Comparison of ENCODE assay signal across 28 mouse cellular contexts in genomic region chr3:152508419-152508993, GRCm38 (mm10).
DNase-seq lines count a peak whose midpoint lies in the region; ATAC-seq lines count a peak whose summit lies in the region.
"Had no signal": no experiment of that assay in that cellular context is flagged by ENCODE, and none has a peak within 500 bp of the region (broad histone marks: within the 10 kb centered on the region; RNA-seq: fewer than 3 reads in every experiment).

No protein-coding gene starts in this region.

- no peaks in the 10 kb centered on the region for H3K36me3 ChIP-seq in forebrain, embryonic 15.5 days
- H3K36me3 ChIP-seq in forebrain, embryonic 16.5 days (ENCODE audit: control insufficient read depth, insufficient read depth): no peaks in the 10 kb centered on the region
- H3K36me3 ChIP-seq in megakaryocyte, embryonic 14.5 days (replicated peaks; ENCODE audit: low read length): peaks cover 2% of the 10 kb centered on the region
- no peaks in the 10 kb centered on the region for H3K36me3 ChIP-seq in hindbrain, embryonic 11.5 days (ENCODE audit: control insufficient read depth, insufficient read depth, low read length)
- no peaks in the 10 kb centered on the region for H3K36me3 ChIP-seq in midbrain, embryonic 14.5 days (ENCODE audit: control insufficient read depth, insufficient read depth, low read length)
- H3K36me3 ChIP-seq: embryonic facial prominence, embryonic 15.5 days; heart, embryonic 10.5 days; intestine, embryonic 15.5 days; limb, embryonic 12.5 days; liver, embryonic 13.5 days; neural tube, embryonic 12.5 days had no signal

- 0 out of 2 replicates have a peak, but pooled peaks have one; percentile 38 for ATAC-seq in forebrain, embryonic 15.5 days (replicated peaks)
- no peak for ATAC-seq in forebrain, embryonic 16.5 days
- ATAC-seq in megakaryocyte, adult 5-6 weeks (ENCODE audit: poor library complexity, severe bottlenecking): no peak
- ATAC-seq in hindbrain, embryonic 11.5 days (ENCODE audit: low FRiP score): peak; percentile 61
- ATAC-seq in midbrain, embryonic 14.5 days (ENCODE audit: low FRiP score, low TSS enrichment): no peak
- ATAC-seq: activated CD4-positive, CD25-positive, alpha-beta regulatory T cell, adult 4 months; CD4-positive, CD25-positive, alpha-beta regulatory T cell, adult 4 months; intestine, embryonic 15.5 days had no signal

- no peaks in the 10 kb centered on the region for H3K4me1 ChIP-seq in forebrain, embryonic 15.5 days
- H3K4me1 ChIP-seq in forebrain, embryonic 16.5 days (replicated peaks; ENCODE audit: control insufficient read depth, insufficient read depth, low read length): no peaks in the 10 kb centered on the region
- H3K4me1 ChIP-seq in megakaryocyte, embryonic 14.5 days: peaks cover 46% of the 10 kb centered on the region
- no peaks in the 10 kb centered on the region; the same call in 1 of the 2 replicates for H3K4me1 ChIP-seq in hindbrain, embryonic 11.5 days (replicated peaks; ENCODE audit: control insufficient read depth, insufficient read depth, low read length)
- H3K4me1 ChIP-seq in midbrain, embryonic 14.5 days (ENCODE audit: control insufficient read depth, insufficient read depth, low read length): 0 out of 2 replicates have a peak, but pooled peaks cover 4% of the 10 kb centered on the region
- H3K4me1 ChIP-seq: embryonic facial prominence, embryonic 15.5 days; intestine, embryonic 15.5 days; liver, embryonic 13.5 days had no signal

- H3K9ac ChIP-seq in forebrain, embryonic 15.5 days (replicated peaks): no peak overlapping the region
- H3K9ac ChIP-seq in forebrain, embryonic 16.5 days (replicated peaks; ENCODE audit: low read depth, low read length): no peak overlapping the region
- H3K9ac ChIP-seq in hindbrain, embryonic 11.5 days (ENCODE audit: low read depth, low read length): no peak overlapping the region
- no peak overlapping the region for H3K9ac ChIP-seq in midbrain, embryonic 14.5 days (replicated peaks; ENCODE audit: low read length)
- H3K9ac ChIP-seq: embryonic facial prominence, embryonic 15.5 days; intestine, embryonic 15.5 days; limb, embryonic 12.5 days; liver, embryonic 13.5 days; lung, embryonic 14.5 days; neural tube, embryonic 12.5 days had no signal

- H3K4me3 ChIP-seq in forebrain, embryonic 15.5 days: no peak overlapping the region
- no peak overlapping the region for H3K4me3 ChIP-seq in forebrain, embryonic 16.5 days (replicated peaks; ENCODE audit: low read length)
- peak overlapping the region; percentile 0 for H3K4me3 ChIP-seq in megakaryocyte, embryonic 14.5 days (replicated peaks)
- H3K4me3 ChIP-seq in hindbrain, embryonic 11.5 days (ENCODE audit: low read depth, low read length): no peak overlapping the region
- H3K4me3 ChIP-seq in midbrain, embryonic 14.5 days (replicated peaks; ENCODE audit: low read depth, low read length): no peak overlapping the region
- H3K4me3 ChIP-seq: embryonic facial prominence, embryonic 15.5 days; heart, embryonic 10.5 days; intestine, embryonic 15.5 days; limb, embryonic 12.5 days; liver, embryonic 13.5 days; neural tube, embryonic 12.5 days had no signal

- H3K9me3 ChIP-seq in forebrain, embryonic 15.5 days: no peaks in the 10 kb centered on the region
- H3K9me3 ChIP-seq in forebrain, embryonic 16.5 days (ENCODE audit: control insufficient read depth, low read length): no peaks in the 10 kb centered on the region
- peaks cover 5% of the 10 kb centered on the region for H3K9me3 ChIP-seq in megakaryocyte, embryonic 14.5 days
- no peaks in the 10 kb centered on the region for H3K9me3 ChIP-seq in hindbrain, embryonic 11.5 days (ENCODE audit: control insufficient read depth, low read length)
- no peaks in the 10 kb centered on the region for H3K9me3 ChIP-seq in midbrain, embryonic 14.5 days (ENCODE audit: control insufficient read depth, low read length)
- H3K9me3 ChIP-seq: embryonic facial prominence, embryonic 15.5 days; heart, embryonic 10.5 days; intestine, embryonic 15.5 days; neural tube, embryonic 12.5 days had no signal

- WGBS in forebrain, embryonic 15.5 days: 75% methylated on average over 12 of the region's 12 CpGs
- 76% methylated on average over 12 of the region's 12 CpGs for WGBS in forebrain, embryonic 16.5 days
- 55% methylated on average over 12 of the region's 12 CpGs for WGBS in hindbrain, embryonic 11.5 days
- 33% methylated on average over 12 of the region's 12 CpGs for WGBS in midbrain, embryonic 14.5 days

- no peaks in the 10 kb centered on the region for H3K27me3 ChIP-seq in forebrain, embryonic 15.5 days
- H3K27me3 ChIP-seq in forebrain, embryonic 16.5 days (replicated peaks; ENCODE audit: control insufficient read depth, insufficient read depth, low read length): no peaks in the 10 kb centered on the region
- peaks cover 17% of the 10 kb centered on the region for H3K27me3 ChIP-seq in megakaryocyte, embryonic 14.5 days (replicated peaks)
- H3K27me3 ChIP-seq in hindbrain, embryonic 11.5 days (ENCODE audit: control insufficient read depth, insufficient read depth, low read length): no peaks in the 10 kb centered on the region
- no peaks in the 10 kb centered on the region for H3K27me3 ChIP-seq in midbrain, embryonic 14.5 days (ENCODE audit: control insufficient read depth, insufficient read depth, low read length)
- H3K27me3 ChIP-seq: embryonic facial prominence, embryonic 15.5 days; intestine, embryonic 15.5 days; limb, embryonic 12.5 days; liver, embryonic 13.5 days; neural tube, embryonic 12.5 days; Patski had no signal

- DNase-seq in hindbrain, embryonic 11.5 days (ENCODE audit: low spot score): peak; percentile 46
- DNase-seq in midbrain, embryonic 14.5 days: peak; percentile 20
- DNase-seq in yolk sac, embryonic 10.5 days (ENCODE audit: low spot score): no peak
- no peak for DNase-seq in T-cell, adult 2 months (ENCODE audit: low spot score)
- DNase-seq: adrenal gland, postnatal 25 days; cerebellum, adult 11-12 months; cerebellum, postnatal 14 days; embryo, embryonic 11 days; heart, postnatal 36 days; kidney, adult 9 months; kidney, postnatal 25 days; liver, embryonic 13.5 days; lung, embryonic 14.5 days; lung, postnatal 36 days; right cerebral cortex, postnatal 14 days; spleen, adult 18-20 months had no signal

- no peak overlapping the region for H3K27ac ChIP-seq in forebrain, embryonic 15.5 days (replicated peaks)
- no peak overlapping the region for H3K27ac ChIP-seq in forebrain, embryonic 16.5 days (ENCODE audit: low read length)
- H3K27ac ChIP-seq in hindbrain, embryonic 11.5 days (ENCODE audit: low read depth, low read length): no peak overlapping the region
- no peak overlapping the region for H3K27ac ChIP-seq in midbrain, embryonic 14.5 days (replicated peaks; ENCODE audit: low read depth, low read length)
- H3K27ac ChIP-seq: embryonic facial prominence, embryonic 15.5 days; heart, embryonic 10.5 days; intestine, embryonic 15.5 days; limb, embryonic 12.5 days; liver, embryonic 13.5 days; neural tube, embryonic 12.5 days had no signal

- no peak overlapping the region for H3K4me2 ChIP-seq in forebrain, embryonic 15.5 days (replicated peaks)
- no peak overlapping the region for H3K4me2 ChIP-seq in forebrain, embryonic 16.5 days (ENCODE audit: low read length)
- no peak overlapping the region for H3K4me2 ChIP-seq in hindbrain, embryonic 11.5 days (replicated peaks; ENCODE audit: low read depth, low read length)
- H3K4me2 ChIP-seq in midbrain, embryonic 14.5 days (ENCODE audit: low read length): no peak overlapping the region
- H3K4me2 ChIP-seq: embryonic facial prominence, embryonic 15.5 days; intestine, embryonic 15.5 days; limb, embryonic 12.5 days; liver, embryonic 13.5 days; lung, embryonic 14.5 days; neural tube, embryonic 12.5 days had no signal

Comparison
In these comparisons a context has a peak if more than half of its experiments do, and no peak if none do; other contexts are left out.
1. ATAC-seq: peak in forebrain, embryonic 15.5 days (single experiment) and hindbrain, embryonic 11.5 days (single experiment); none in forebrain, embryonic 16.5 days (single experiment), megakaryocyte, adult 5-6 weeks (single experiment) and midbrain, embryonic 14.5 days (single experiment).
2. DNase-seq: peak in hindbrain, embryonic 11.5 days (single experiment) and midbrain, embryonic 14.5 days (single experiment); none in yolk sac, embryonic 10.5 days (single experiment) and T-cell, adult 2 months (single experiment).